Mouse (Mus musculus): Measurements from ENCODE around the gene Tm6sf1. TPM values are rescaled to one million over a fixed set of nuclear protein-coding genes. Genes with fewer than 3 reads are reported as not detected.

The Tm6sf1 gene
- total RNA-seq, 2 experiments from 2014 or later = 10.7 to 12.3 TPM

DNA sequence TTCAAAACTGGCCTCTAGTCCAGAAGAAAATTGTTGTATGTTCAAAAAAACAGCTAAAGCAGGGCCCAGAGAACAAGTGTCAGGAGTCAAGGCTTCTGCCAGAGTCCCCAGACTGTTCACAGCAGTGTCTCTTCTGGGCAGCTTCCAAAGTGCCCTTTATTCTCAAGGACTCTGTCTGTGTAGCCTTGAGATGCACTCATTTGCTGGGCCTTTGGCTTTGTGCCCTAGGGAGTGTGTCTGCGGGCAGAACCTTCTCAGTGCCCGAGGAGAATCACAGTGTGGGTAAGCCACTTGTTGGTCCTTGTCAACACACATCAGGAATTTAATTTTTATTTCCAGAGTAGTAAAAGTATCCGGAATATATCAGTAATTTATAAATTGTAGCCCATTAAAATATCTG lies 22.8 kb downstream of the Tm6sf1 start:
- DNase-seq = no peak

DNA sequence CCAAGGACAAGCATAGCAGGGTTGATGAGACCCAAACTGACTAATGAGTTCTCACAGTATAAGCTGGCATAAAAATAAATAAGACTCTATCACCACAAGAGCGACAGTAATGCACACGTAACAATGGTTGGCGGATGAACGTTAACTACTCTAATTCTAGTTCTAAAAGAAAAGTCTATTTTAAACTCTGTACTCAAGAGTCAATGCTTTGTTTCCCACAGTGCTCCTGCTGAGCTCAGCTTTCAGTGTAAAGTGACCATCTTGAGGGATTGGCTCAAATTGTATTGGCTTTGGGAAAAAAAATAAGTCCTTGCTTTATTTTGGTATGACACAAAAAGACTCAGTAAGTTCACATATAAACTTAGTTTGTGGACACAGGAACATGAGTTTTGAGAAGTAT lies 26.3 kb downstream of the Tm6sf1 start:
- DNase-seq = no peak

GRCm38 (mm10) chr7:81899361-81899760 lies 40.6 kb downstream of the Tm6sf1 start:
- DNase-seq = no peak

- no peak for DNase-seq
Measured at GRCm38 (mm10) chr7:81904094-81904493, 45.3 kb downstream of the Tm6sf1 start.

DNA sequence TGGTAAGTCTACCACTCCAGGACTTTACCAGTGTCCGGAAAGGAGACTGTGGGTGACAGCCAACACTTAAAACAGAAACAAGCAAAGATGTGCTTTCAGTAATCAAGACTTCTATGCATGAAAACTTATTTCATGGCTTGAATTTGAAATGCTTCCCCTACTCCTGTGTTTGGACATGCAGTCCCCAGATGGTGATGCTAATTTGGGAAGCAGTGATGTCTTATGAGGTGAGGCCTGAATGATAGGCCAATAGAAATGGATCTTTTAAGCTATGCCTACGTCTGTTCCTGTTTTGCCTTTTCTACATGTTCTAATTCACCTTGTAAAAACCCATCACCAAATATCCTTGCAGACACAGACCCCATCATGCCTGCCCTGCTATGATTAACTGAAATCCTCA lies 46.1 kb downstream of the Tm6sf1 start:
- no peak for DNase-seq

DNA sequence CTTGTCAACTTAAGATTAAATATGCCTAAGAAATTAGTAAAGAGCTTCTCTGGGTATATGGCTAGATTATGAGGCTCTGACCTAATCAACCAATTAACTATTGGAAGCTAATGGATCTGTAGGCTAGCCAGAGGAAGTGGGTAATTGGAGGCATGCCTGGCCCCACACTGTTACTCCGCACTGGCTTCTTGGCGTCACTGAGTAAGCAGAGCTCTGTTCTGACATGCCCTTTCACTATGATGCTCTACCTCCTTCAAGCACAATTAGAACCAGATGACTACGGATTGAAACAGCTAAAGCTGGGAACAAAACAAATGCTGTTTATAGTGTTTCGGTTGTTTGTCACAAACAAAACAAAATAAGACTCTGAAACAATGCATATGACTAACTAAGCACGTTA lies 59.5 kb downstream of the Tm6sf1 start:
- no peak for DNase-seq

- no peak for DNase-seq
Measured at GRCm38 (mm10) chr7:81920314-81920713, 61.5 kb downstream of the Tm6sf1 start.

DNA sequence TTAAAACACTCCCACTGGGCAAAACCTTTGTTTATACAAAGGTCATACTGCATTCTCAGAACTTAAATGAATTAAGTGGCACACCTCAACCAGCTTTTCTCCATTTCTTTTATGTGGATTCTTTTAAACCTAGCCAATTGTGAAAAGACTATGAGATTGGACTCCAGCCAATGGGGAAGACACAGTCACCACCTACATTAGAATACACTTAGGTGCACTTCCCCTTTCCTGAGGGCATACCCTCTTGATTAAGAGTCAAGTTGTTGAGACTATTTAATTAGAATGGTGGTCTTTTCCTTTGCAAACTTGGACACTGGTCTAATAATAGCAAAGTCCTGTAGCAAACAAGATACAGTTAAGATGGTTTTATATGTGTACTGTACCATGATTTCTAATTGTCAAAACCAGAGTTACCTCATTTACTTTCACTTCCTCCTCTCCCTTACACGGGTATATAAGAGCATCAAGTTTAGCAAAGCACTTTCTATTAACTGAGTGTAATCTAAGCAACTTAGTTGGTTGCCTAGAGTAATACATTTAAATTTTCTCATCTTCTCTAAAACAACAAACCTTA lies 62.7 kb downstream of the Tm6sf1 start:
- no peak for DNase-seq

- DNase-seq = no peak
Measured at GRCm38 (mm10) chr7:81928998-81929397, 70.2 kb downstream of the Tm6sf1 start.

GRCm38 (mm10) chr7:81932521-81933045 lies 73.8 kb downstream of the Tm6sf1 start:
- peak; percentile 16 to 18 for DNase-seq

- no peak for DNase-seq
Measured at GRCm38 (mm10) chr7:81933061-81933600, 74.3 kb downstream of the Tm6sf1 start.

GRCm38 (mm10) chr7:81933601-81934266 lies 74.9 kb downstream of the Tm6sf1 start:
- peak; percentile 72 for DNase-seq

Other genes starting within 250 kb of the Tm6sf1 start
- gene Homer2, start 151.5 kb upstream of the Tm6sf1 start, total RNA-seq (2021) = 10 to 100 TPM; 83.1 to 84.1 TPM
- 10 to 100 TPM; 22.8 to 26.8 TPM for gene Ramac, start 96.1 kb upstream of the Tm6sf1 start, total RNA-seq (2021)
- 10 to 100 TPM; 27.6 to 32.3 TPM for gene 3110040N11Rik, start 69.5 kb upstream of the Tm6sf1 start, total RNA-seq (2021)
- 100 to 1,000 TPM; 134 to 141 TPM for gene Btbd1, start 29.6 kb upstream of the Tm6sf1 start, total RNA-seq (2021)
- not detected for gene Gm10160, start 3.2 kb upstream of the Tm6sf1 start, total RNA-seq (2021)
- gene Hdgfl3, start 75.5 kb downstream of the Tm6sf1 start, total RNA-seq (2021) = 1 to 10 TPM; 7.2 to 9.2 TPM
- gene Bnc1, start 133.3 kb downstream of the Tm6sf1 start, total RNA-seq (2021) = 1 to 10 TPM; 1.0 to 1.2 TPM